Mouse (Mus musculus): ENCODE results near the gene Oprm1.

Oprm1 gene

DNA sequence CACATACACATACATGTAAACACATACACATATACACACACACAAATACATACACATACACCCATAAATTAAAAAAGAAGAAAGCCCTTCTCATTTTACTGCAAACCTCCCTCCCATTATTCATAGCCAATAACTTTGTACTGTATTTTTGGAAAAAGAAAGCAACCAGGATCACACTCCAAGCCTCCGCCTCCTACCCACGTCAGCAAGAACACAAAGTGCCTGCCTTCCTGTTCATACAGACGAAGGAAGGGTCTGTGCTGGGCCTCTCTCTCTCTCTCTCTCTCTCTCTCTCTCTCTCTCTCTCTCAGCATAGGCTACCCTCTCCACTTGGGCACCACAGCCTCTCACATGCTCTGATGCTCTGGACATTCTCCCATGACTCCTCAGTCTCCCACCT is 137.5 kb downstream of the Oprm1 start:
- no peak for DNase-seq

GRCm38 (mm10) chr10:6896659-6897303 is 138.5 kb downstream of the Oprm1 start:
- DNase-seq: no peak

DNA sequence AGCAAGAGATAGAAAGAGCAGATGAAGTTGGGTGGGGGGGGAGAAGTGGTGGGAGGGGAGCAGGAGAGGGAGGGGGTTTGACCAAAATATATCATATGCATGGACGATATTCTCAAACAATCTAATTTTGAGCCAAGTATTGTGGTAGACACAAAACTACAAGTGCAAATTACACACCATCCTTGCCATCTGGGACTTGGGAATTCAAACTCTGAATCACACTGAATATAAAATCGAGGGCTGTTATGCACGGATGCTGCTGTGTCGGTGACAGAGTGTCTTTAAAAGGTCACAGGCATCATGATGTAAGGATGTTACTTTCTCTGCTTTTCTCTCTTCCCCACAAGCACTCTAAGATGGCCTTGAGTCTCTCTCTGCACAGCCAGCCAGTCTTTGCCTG is 141.8 kb downstream of the Oprm1 start:
- DNase-seq: no peak

DNA sequence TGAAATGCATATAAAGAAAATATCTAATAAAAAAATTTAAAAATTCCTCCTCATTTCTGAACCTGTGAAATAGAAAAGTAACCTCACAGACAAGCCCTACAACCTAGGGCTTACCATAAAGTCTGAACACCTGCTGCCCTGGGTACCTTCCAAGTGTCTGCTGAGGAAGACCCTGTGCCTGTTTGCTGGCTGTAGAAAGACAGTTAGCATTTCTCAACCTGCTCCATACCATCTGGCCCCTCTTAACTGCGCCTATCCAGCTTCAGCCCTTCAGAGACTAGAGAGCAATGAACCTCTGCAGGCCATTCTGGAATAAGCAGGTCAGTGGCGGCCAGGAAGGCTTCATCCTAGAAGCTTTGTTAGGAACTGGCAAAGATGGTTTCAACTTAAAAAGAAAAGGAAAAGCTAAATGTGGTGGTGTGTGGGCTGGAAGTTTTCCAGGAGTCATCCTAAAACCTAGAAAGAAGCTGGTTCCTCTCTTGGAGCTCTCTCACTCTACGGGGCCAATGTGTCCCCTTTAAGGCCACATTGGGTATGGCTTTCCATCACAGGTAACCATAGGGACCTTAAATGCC is 143.6 kb downstream of the Oprm1 start:
- DNase-seq: no peak

GRCm38 (mm10) chr10:6909763-6910162 is 151.5 kb downstream of the Oprm1 start:
- DNase-seq: peak; percentile 30

DNA sequence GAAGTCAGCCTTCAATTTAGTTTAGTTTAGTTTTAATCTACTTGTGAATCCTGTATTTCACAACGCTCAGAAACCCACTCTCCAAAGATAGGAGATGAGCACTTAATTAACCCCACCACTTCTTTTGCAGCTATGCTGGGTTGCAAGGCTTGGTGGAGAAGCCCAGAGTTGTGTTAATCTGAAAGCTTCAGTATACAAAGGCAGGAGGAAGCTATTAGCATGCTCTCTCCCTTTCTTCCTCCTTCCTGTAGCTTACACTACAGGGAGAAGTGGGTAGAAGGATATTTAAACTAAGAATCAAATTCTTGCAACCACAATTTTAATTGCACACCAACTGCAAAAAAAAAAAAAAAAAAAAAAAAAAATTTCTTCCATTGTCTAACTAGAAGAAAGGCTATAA is 157.7 kb downstream of the Oprm1 start:
- no peak for DNase-seq

DNA sequence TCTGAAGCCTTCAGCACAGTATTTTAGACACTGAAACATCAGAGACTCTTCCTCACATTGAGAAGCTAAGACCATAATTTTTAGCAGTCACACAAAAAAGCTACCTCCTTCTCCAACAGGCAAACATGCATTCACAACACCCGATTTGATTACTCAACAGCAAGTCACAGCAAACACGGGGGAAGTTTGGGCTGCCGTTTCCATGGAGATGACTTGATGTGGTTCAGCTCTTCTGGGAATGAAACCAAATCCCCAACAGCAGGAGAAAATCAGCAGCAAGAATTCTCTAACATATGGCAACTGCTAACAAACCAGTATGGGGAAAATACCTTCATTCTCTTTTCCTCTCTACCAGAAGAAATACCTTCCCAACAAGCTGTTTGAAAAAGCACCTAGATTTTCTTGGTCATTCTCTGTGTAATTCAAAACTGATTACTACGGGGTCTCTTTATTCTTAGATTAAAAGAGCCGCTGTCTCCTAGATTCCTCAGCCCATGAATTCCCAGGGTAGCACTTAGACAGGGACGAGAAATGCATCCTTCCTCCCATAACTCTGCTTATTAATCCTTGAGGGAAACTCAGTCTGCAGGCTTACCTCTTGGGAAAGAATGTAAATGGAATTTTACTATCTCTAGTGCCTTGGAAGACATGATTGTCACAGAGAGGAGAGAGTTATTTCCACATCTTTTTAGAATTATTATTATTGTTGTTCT is 158.4 kb downstream of the Oprm1 start:
- DNase-seq: peak; percentile 80

- DNase-seq: no peak
Measured at GRCm38 (mm10) chr10:6926724-6927123, 168.4 kb downstream of the Oprm1 start.

DNA sequence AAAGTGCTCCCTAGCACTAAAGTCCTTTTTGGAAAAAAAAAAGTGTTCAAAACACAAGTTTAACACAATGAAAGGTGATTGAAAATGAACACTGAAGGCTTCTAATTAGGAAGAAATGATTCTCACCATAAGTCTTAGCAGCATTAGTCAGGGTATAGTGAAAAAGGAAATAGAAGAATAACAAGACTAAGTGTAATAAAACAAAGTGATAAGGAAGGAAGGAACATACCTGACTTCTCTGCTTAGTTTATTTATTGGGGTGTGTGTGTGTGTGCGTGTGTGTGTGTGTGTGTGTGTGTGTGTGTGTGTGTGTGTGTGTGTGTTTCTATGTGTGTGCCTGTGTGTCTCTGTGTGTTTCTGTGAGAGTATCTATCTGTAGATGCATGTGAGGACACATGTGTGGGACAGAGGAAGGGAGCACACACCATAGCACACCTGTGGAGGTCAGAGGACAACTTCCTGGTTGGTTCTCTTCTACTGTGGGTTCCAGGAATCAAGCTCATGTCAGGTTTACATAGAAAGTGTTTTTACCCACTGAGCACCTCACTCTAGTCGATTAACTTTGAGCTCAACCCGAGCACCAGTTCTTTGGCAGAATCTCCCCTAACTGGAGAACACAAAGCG is 169.4 kb downstream of the Oprm1 start:
- no peak for DNase-seq

DNA sequence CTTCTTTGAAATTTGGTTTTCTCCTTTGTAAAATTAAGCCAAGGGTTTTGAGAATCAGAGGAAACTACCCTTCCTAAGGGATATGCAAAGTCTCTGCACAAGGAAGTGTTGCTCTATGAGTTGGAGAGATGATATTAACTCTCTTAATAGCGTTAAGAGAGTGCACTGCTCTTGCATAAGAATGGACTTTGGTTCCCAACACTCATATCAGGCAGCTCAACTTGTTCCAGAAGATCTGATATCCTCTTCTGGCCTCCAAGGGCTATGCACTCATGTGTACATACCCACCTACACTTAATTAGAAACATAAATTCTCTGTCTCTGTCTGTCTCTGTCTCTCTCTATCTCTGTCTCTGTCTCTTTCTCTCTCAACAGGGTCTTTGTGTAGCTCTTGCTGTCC is 170.6 kb downstream of the Oprm1 start:
- DNase-seq: no peak

DNA sequence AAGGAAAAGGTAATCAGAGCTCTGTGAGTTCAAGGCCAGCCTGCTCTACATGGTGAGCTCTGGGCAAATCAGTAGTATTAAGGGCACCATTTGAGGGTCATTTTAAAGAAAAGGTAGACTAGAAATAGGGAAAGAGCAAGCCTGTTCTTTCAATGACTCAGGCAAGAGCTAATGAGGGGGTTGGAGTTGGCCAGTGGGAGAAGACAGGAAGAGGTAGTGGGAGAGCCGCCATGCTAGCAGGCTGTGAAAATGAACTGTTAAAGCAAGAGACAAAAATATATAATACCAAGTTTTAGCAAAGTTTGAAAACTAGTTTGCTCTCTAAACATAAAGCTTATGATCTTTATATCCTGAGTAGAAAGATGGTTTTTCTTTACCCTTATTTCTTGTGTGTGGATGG is 172.1 kb downstream of the Oprm1 start:
- DNase-seq: no peak

GRCm38 (mm10) chr10:6930889-6931288 is 172.6 kb downstream of the Oprm1 start:
- no peak for DNase-seq

DNA sequence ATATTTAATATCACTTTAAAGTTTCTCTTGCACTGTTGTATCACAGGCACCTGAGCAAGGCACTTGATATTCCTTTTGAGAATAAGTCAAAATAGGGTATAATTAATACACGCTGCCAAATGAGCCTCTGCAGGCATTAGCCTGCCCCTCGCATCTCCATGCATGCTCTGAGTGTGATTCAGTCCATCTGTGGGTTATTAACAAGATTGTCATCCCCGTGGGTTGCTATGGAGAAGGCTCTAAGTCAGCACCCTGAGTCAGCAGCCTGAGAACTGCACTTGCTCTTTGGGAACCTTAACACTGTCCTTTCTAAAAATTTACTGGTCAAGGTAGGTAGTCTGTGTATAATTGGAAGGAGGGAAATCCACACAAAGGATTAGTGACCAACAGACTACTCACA is 176.5 kb downstream of the Oprm1 start:
- DNase-seq: no peak

- DNase-seq: peak; percentile 76
Measured at GRCm38 (mm10) chr10:6936671-6937425, 178.5 kb downstream of the Oprm1 start.

- DNase-seq: no peak
Measured at GRCm38 (mm10) chr10:6953115-6953514, 194.8 kb downstream of the Oprm1 start.

DNA sequence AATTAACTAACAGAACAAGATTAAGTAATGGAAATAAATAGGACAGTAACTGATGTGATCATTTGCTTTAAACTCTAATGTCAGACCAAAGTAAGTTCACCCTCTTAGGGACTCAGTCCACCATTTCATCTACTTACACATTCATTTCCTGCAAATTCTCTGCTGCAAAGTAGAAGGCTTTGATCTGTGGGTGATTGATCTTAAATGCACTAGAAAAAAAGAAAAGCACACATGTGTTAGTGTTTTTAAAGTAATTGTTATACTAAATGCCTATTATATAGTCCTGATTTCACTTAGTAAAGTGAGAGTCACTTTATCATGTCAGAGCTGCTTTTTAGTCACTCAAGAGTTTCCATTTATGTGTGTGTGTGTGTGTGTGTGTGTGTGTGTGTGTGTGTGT is 196.2 kb downstream of the Oprm1 start:
- DNase-seq: no peak

DNA sequence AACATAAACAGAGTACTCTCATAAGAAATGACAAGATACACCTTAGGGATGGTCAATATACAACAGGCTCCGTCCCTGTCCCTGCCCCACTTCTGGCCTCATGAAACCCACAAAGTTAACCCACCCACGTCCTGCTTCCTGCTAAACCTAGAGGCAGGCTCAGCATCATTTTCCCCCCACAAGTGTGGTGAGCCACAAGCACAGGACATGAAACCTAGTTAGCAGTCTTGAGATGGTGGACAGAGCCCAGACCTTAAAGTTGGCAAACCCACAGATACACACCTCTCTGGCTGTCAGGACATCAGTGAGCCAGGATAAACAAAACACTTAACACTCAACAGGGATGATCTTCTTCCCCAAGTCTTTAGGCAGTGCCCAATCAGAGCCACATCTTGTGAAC is 198.1 kb downstream of the Oprm1 start:
- no peak for DNase-seq

GRCm38 (mm10) chr10:6958791-6959190 is 200.5 kb downstream of the Oprm1 start:
- DNase-seq: no peak

DNA sequence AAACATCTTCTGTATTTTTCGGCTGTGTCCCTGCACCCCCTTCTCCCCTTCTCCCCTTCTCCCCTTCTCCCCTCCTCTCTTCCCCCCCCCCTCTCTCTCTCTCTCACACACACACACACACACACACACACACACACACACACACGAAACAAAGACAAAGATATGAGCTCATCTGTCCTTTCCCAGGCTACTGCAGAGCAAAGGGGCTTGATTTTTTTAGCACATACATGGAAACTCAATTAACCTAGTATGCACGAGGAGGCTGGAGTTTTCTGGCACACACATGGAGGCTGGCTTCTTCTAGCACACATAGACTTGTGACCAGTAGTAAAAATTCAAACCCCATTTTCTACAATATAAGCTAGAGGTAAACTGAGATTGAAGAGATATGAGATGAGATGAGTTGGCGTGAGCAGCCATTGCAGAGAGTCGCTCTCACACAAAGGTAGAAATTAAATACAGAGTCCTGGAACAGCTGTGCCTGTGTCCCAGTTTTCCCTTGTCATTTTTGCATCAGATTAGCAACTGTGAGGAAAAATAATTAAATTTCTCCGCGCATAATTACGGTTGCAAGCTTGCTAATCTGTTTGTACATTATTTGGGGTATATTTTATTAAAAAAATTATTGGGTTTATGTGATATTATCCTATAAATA is 209.4 kb downstream of the Oprm1 start:
- DNase-seq: no peak

- no peak for DNase-seq
Measured at GRCm38 (mm10) chr10:6968334-6968733, 210.0 kb downstream of the Oprm1 start.

DNA sequence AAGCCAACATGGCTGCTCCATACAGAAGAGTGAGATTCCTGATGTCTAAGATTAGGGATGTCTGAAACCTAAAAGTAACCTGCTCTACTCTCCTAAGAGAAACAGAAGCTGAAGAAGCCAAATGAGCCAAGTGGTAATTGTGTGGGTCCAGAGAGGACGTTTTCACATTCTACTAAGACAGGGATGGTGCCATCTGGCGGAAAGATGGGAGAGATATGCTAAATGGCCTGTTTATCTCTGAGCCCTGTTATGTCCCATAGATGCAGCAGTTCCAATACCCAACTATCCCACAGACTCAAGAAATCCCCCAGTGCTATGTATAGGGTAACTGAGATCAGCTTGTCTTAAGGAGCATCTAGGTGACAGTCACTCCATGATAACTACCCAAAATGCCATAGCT is 219.5 kb downstream of the Oprm1 start:
- no peak for DNase-seq

GRCm38 (mm10) chr10:6978733-6979132 is 220.4 kb downstream of the Oprm1 start:
- peak; percentile 10 for DNase-seq

DNA sequence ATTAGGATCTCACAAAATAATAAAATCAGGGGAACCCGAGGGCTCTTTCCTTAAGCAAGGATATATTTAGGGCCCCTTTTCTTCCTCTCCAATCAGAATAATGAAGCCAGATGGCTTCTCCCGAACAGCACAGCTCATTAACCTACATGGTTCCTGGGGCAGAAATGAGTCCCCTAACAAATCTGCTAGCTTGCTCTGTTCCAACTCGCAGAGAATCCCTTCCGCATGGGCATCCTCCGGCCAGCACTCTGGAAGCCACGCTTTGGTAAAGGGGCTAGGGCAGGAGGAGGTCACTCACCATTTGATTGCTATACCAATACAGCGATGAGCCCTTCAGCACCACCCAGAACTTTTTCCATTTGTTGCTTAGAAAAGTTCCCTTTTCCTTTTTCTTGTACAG is 220.9 kb downstream of the Oprm1 start:
- DNase-seq: no peak

Data from right cerebral cortex, postnatal 25 days (tissue).